Mouse (Mus musculus) Patski (cell line): ENCODE measurements around the gene Ms4a8a. TPM values are rescaled to one million over a fixed set of nuclear protein-coding genes. Genes with fewer than 3 reads are reported as not detected.

Source experiments
- ATAC-seq: fragments of 100-300 bp; one replicate; pipeline ENCODE4 v1.8.0; 2021
- CTCF ChIA-PET: fragments of 350-600 bp; sonication (Branson Sonifier 250); formaldehyde crosslinking; loops from one replicate; lab custom pipeline; 2022; ENCODE audit warnings: inconsistent platforms; lab: Charles Lee
- POLR2A ChIA-PET: fragments of 350-600 bp; sonication (Branson Sonifier 250); formaldehyde crosslinking; loops from one replicate; lab custom pipeline; 2022; ENCODE audit warnings: antibody characterized with exemption, inconsistent platforms; lab: Charles Lee
- DNase-seq: peaks from one replicate; pipeline ENCODE4 v3.0.0-alpha.2; 2011; ENCODE audit warnings: low read depth, low spot score
- H3K27me3 ChIP-seq: fragments of 371-371 bp; one replicate; pipeline ENCODE4 v1.5.1; 2021
- CTCF ChIP-seq: fragments of 100-300 bp; IDR thresholded peaks from one replicate; pipeline ENCODE4 v1.5.1; 2021
- in situ Hi-C: fragments of 300-500 bp; cut with MboI; formaldehyde crosslinking; loops from 3 replicates; pipeline ENCODE4 v1.11.1; 2018; ENCODE audit warnings: low pct_unique_long_range_greater_than_20kb, mixed read lengths
- polyA plus RNA-seq: library from polyadenylated mRNA; unstranded; gene quantifications from one replicate; pipeline ENCODE4 v1.2.3, GENCODE M21; 2021

The Ms4a8a gene
- polyA plus RNA-seq, 1 experiment from 2014 or later: not detected

DNA sequence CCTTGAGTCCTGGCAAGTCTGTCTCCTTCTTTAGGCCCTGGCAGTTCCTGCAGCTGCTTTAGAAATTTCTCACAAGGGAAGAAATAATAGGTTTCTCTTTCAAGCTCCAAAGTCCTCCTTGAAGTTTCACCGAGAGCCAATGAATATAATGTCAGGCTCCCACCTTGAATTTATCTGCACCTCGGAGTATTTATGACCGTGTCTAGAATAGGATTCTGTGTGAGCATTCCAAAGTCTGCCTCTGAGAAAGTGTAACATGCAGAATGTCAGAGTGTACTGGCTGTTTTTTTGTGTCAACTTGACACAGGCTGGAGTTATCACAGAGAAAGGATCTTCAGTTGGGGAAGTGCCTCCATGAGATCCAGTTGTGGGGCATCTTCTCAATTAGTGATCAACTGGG, 63.0 kb downstream of the Ms4a8a start, which contains the start of gene Ms4a18:
TSS of gene Ms4a18 (minus strand) at position 141 of the 400 bp plus-strand sequence.
- peaks cover 21% of the 10 kb centered on the region for H3K27me3 ChIP-seq
- ATAC-seq (no peak), DNase-seq (no peak)
- POLR2A ChIA-PET: no interaction called here
- no peak for TF ChIP-seq CTCF
- CTCF ChIA-PET: no interaction called here
- in situ Hi-C loops: no loop called here

Other genes starting within 250 kb of the Ms4a8a start
- gene Slc15a3, start 241.4 kb downstream of the Ms4a8a start, polyA plus RNA-seq: 0.26 TPM
- 114 TPM for gene Tmem132a, start 211.2 kb downstream of the Ms4a8a start, polyA plus RNA-seq
- gene Tmem109, start 199.1 kb downstream of the Ms4a8a start, polyA plus RNA-seq: 81.0 TPM
- gene Prpf19, start 185.9 kb downstream of the Ms4a8a start, polyA plus RNA-seq: 251 TPM
- 0.17 TPM for gene Zp1, start 160.5 kb downstream of the Ms4a8a start, polyA plus RNA-seq
- 0.21 TPM for gene Ptgdr2, start 143.9 kb downstream of the Ms4a8a start, polyA plus RNA-seq
- gene Ccdc86, start 131.8 kb downstream of the Ms4a8a start, polyA plus RNA-seq: 21.1 TPM
- not detected for gene Ms4a10, start 106.4 kb downstream of the Ms4a8a start, polyA plus RNA-seq
- not detected for gene Ms4a15, start 87.9 kb downstream of the Ms4a8a start, polyA plus RNA-seq
- not detected for gene Ms4a18, start 63.1 kb downstream of the Ms4a8a start, polyA plus RNA-seq
- not detected for gene 1700017D01Rik, start 49.8 kb upstream of the Ms4a8a start, polyA plus RNA-seq
- gene 1700025F22Rik, start 84.2 kb upstream of the Ms4a8a start, polyA plus RNA-seq: not detected
- not detected for gene Ms4a13, start 115.6 kb upstream of the Ms4a8a start, polyA plus RNA-seq
- gene Ms4a12, start 151.3 kb upstream of the Ms4a8a start, polyA plus RNA-seq: not detected
- gene Ms4a1, start 185.1 kb upstream of the Ms4a8a start, polyA plus RNA-seq: not detected
- not detected for gene Ms4a5, start 202.8 kb upstream of the Ms4a8a start, polyA plus RNA-seq
- gene Ms4a14, start 233.4 kb upstream of the Ms4a8a start, polyA plus RNA-seq: 0.06 TPM